ENCODE assay signal across 25 mouse cellular contexts in the genomic region with DNA sequence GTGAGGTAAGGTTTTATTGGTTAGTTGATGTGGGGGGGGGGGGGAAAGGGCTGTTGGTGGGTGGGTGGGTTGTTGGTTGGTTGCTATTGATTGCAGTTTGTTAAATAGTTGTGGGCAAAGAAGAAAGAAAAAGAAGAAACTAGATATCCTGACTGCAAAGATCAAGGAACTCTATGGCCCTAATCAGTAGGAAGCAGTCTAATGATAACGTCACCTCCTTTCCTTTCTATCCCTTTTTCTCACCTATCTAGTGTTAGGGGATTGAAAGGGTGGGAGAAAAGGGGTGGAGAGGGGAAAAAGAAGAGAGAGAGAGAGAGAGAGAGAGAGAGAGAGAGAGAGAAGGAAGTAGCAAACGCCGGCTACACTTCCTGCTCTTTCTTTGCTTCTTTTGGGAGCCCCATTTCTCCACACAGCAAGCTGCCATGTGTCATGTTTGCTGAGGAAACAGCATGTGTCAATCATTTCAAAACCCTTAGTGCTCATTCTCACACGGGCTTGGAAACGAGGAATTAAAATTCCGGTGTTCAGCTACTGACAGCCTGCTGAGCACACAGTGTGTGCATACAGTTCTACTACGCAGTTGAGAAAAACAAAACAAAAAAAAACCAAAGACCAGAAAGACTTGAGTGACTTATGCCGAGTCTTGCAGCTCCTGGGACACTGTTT. TPM values are rescaled to one million over a fixed set of nuclear protein-coding genes. Genes with fewer than 3 reads are reported as not detected.
A peak's percentile ranks its signal among the peaks of the same experiment; 100 is the strongest.
DNase-seq lines count a peak whose midpoint lies in the region; ATAC-seq and TF ChIP-seq lines count a peak whose summit lies in the region.
"Had no signal": no experiment of that assay in that cellular context is flagged by ENCODE, and none has a peak within 500 bp of the region (broad histone marks: within the 10 kb centered on the region; RNA-seq: fewer than 3 reads in every experiment).

No protein-coding gene starts in this region.

- H3K27ac ChIP-seq in forebrain, postnatal 0 days (ENCODE audit: low read depth, low read length): no peak overlapping the region
- no peak overlapping the region for H3K27ac ChIP-seq in forebrain, embryonic 16.5 days (ENCODE audit: low read length)
- H3K27ac ChIP-seq in MEL (ENCODE audit: control insufficient read depth, low read depth, low read length): peak overlapping the region; percentile 58
- H3K27ac ChIP-seq in midbrain, embryonic 13.5 days: no peak overlapping the region

- H3K9ac ChIP-seq in forebrain, postnatal 0 days: no peak overlapping the region
- no peak overlapping the region for H3K9ac ChIP-seq in forebrain, embryonic 16.5 days (replicated peaks; ENCODE audit: low read depth, low read length)
- no peak overlapping the region for H3K9ac ChIP-seq in MEL (ENCODE audit: control insufficient read depth, low read depth, low read length, poor library complexity, severe bottlenecking)
- H3K9ac ChIP-seq in midbrain, embryonic 13.5 days (replicated peaks): no peak overlapping the region

- H3K79me2 ChIP-seq in MEL (ENCODE audit: control insufficient read depth, insufficient read depth, low read length, poor library complexity): no peaks in the 10 kb centered on the region

- WGBS in forebrain, postnatal 0 days: 40% methylated on average over 8 of the region's 8 CpGs
- 54% methylated on average over 8 of the region's 8 CpGs for WGBS in forebrain, embryonic 16.5 days
- WGBS in midbrain, embryonic 13.5 days: 68% methylated on average over 8 of the region's 8 CpGs

- TF ChIP-seq RAD21 in MEL (IDR thresholded peaks at IDR 0.05; ENCODE audit: low read depth, low read length): no peak

- H3K9me3 ChIP-seq in forebrain, postnatal 0 days (ENCODE audit: low read length): no peaks in the 10 kb centered on the region
- H3K9me3 ChIP-seq in forebrain, embryonic 16.5 days (ENCODE audit: control insufficient read depth, low read length): no peaks in the 10 kb centered on the region
- H3K9me3 ChIP-seq in MEL (replicated peaks; ENCODE audit: insufficient read depth, low read length): no peaks in the 10 kb centered on the region
- H3K9me3 ChIP-seq in midbrain, embryonic 13.5 days: no peaks in the 10 kb centered on the region

- no peak overlapping the region for H3K4me3 ChIP-seq in forebrain, postnatal 0 days (ENCODE audit: low read depth, low read length)
- H3K4me3 ChIP-seq in forebrain, embryonic 16.5 days (replicated peaks; ENCODE audit: low read length): no peak overlapping the region
- H3K4me3 ChIP-seq in MEL (ENCODE audit: control insufficient read depth in 1 of 2, insufficient read depth in 1 of 2, low read depth in 2 of 2, low read length in 2 of 2): no peak overlapping the region
- H3K4me3 ChIP-seq in midbrain, embryonic 13.5 days (replicated peaks): no peak overlapping the region

- no peak for TF ChIP-seq POLR2A in MEL (IDR thresholded peaks at IDR 0.05; ENCODE audit: control insufficient read depth in 1 of 2, insufficient read depth in 1 of 2, low read depth in 1 of 2, low read length in 2 of 2, poor library complexity in 1 of 2)

- DNase-seq in forebrain, postnatal 0 days: peak; percentile 34
- peak; percentile 15 for DNase-seq in 416B (ENCODE audit: low read depth)
- DNase-seq in MEL (ENCODE audit: low read depth, low spot score): peak; percentile 50
- DNase-seq in thymus, adult 18-20 months: no peak
- DNase-seq: adrenal gland, adult 2 months; adrenal gland, adult 8-10 months; adrenal gland, postnatal 10 days; adrenal gland, postnatal 14 days; adrenal gland, postnatal 25 days; adrenal gland, postnatal 36 days; B cell, adult 2 months; cerebellum, adult 11 months; cerebellum, adult 11-12 months; cerebellum, adult 18-20 months; cerebellum, adult 2 months; cerebellum, adult 8-10 months had no signal

- ATAC-seq in forebrain, postnatal 0 days: peak; percentile 77
- ATAC-seq in forebrain, embryonic 16.5 days: no peak
- no peak for ATAC-seq in midbrain, embryonic 13.5 days
- ATAC-seq: activated CD4-positive, CD25-positive, alpha-beta regulatory T cell, adult 4 months; CD4-positive, CD25-positive, alpha-beta regulatory T cell, adult 4 months; Patski had no signal

- peak; percentile 82 to 84 for TF ChIP-seq EP300 in MEL (IDR thresholded peaks at IDR 0.05; ENCODE audit: low read depth in 1 of 2, low read length in 2 of 2)

- no peak for TF ChIP-seq CTCF in forebrain, postnatal 0 days (IDR thresholded peaks at IDR 0.05; ENCODE audit: low read depth)
- no peak for TF ChIP-seq CTCF in MEL (IDR thresholded peaks at IDR 0.05 in 2 of 3, conservative IDR thresholded peaks at IDR 0.05 in 1 of 3; ENCODE audit: control insufficient read depth in 1 of 3, insufficient read depth in 1 of 3, low read depth in 2 of 3, low read length in 3 of 3, poor library complexity in 1 of 3, severe bottlenecking in 1 of 3)

- no peaks in the 10 kb centered on the region for H3K4me1 ChIP-seq in forebrain, postnatal 0 days (ENCODE audit: insufficient read depth)
- H3K4me1 ChIP-seq in forebrain, embryonic 16.5 days (replicated peaks; ENCODE audit: control insufficient read depth, insufficient read depth, low read length): no peaks in the 10 kb centered on the region
- H3K4me1 ChIP-seq in MEL (ENCODE audit: control insufficient read depth in 1 of 2, insufficient read depth in 2 of 2, low read length in 2 of 2): peaks cover 0 to 3% of the 10 kb centered on the region in 2 experiments; a peak in 2 of 4 replicates
- 0 out of 2 replicates have a peak, but pooled peaks cover 5% of the 10 kb centered on the region for H3K4me1 ChIP-seq in midbrain, embryonic 13.5 days (replicated peaks)

- no peaks in the 10 kb centered on the region; the same call in 1 of the 2 replicates for H3K27me3 ChIP-seq in forebrain, postnatal 0 days (ENCODE audit: insufficient read depth, low read length)
- H3K27me3 ChIP-seq in forebrain, embryonic 16.5 days (replicated peaks; ENCODE audit: control insufficient read depth, insufficient read depth, low read length): no peaks in the 10 kb centered on the region
- no peaks in the 10 kb centered on the region for H3K27me3 ChIP-seq in MEL (ENCODE audit: control insufficient read depth in 1 of 2, insufficient read depth in 2 of 2, low read length in 2 of 2)
- H3K27me3 ChIP-seq in midbrain, embryonic 13.5 days: 0 out of 2 replicates have a peak, but pooled peaks cover 2% of the 10 kb centered on the region
- H3K27me3 ChIP-seq: CH12.LX had no signal

- no peak overlapping the region for H3K4me2 ChIP-seq in forebrain, postnatal 0 days (ENCODE audit: low read depth)
- no peak overlapping the region for H3K4me2 ChIP-seq in forebrain, embryonic 16.5 days (ENCODE audit: low read length)
- H3K4me2 ChIP-seq in midbrain, embryonic 13.5 days (replicated peaks): no peak overlapping the region

- no peaks in the 10 kb centered on the region for H3K36me3 ChIP-seq in forebrain, postnatal 0 days (ENCODE audit: insufficient read depth)
- H3K36me3 ChIP-seq in forebrain, embryonic 16.5 days (ENCODE audit: control insufficient read depth, insufficient read depth): no peaks in the 10 kb centered on the region
- H3K36me3 ChIP-seq in MEL (ENCODE audit: control insufficient read depth in 1 of 2, insufficient read depth in 2 of 2, low read length in 2 of 2): peaks cover 0 to 12% of the 10 kb centered on the region in 2 experiments; a peak in 2 of 4 replicates
- H3K36me3 ChIP-seq in midbrain, embryonic 13.5 days: no peaks in the 10 kb centered on the region
- H3K36me3 ChIP-seq: G1E had no signal

RNA-seq across cellular contexts. Expression of a gene that starts 10.6 kb away (rescaled TPM):
- 2.0 and 3.2 TPM in 2 replicates for total RNA-seq in forebrain, postnatal 0 days (2014; rRNA removed)
- 2.6 TPM in 2 replicates for polyA plus RNA-seq in forebrain, postnatal 0 days (2015; fragmentation: Nextera tagmentation; extraction: Ambion mirVana)
- polyA plus RNA-seq in forebrain, embryonic 16.5 days (2015; fragmentation: Nextera tagmentation; extraction: Ambion mirVana): 0.85 and 1.2 TPM in 2 replicates
- not detected in 2 replicates for total RNA-seq in MEL (2012; rRNA removed)
- not detected for polyA plus RNA-seq in MEL (2012; ENCODE audit: insufficient read depth in 1 of 2, insufficient read length in 2 of 2, low read depth in 1 of 2, low replicate concordance in 2 of 2, missing spikeins in 1 of 2)
- polyA plus RNA-seq in midbrain, embryonic 13.5 days (2015; fragmentation: Nextera tagmentation; extraction: Ambion mirVana): 2.9 and 4.0 TPM in 2 replicates
- total RNA-seq: CH12.LX had no signal
- polyA plus RNA-seq: activated CD4-positive, CD25-positive, alpha-beta regulatory T cell, adult 4 months; C2C12; CD4-positive, CD25-positive, alpha-beta regulatory T cell, adult 4 months had no signal

RNA-seq across cellular contexts. Expression of a gene that starts 19.3 kb away (rescaled TPM):
- not detected in 2 replicates for total RNA-seq in forebrain, postnatal 0 days (2014; rRNA removed)
- polyA plus RNA-seq in forebrain, postnatal 0 days (2015; fragmentation: Nextera tagmentation; extraction: Ambion mirVana): 0.52 and 0.76 TPM in 2 replicates
- polyA plus RNA-seq in forebrain, embryonic 16.5 days (2015; fragmentation: Nextera tagmentation; extraction: Ambion mirVana): 0.86 and 1.2 TPM in 2 replicates
- not detected in 2 replicates for total RNA-seq in MEL (2012; rRNA removed)
- under 1 TPM in 1 of 2 experiments, not detected in 1; 0.32 TPM for polyA plus RNA-seq in MEL (2012; ENCODE audit: insufficient read depth in 1 of 2, insufficient read length in 2 of 2, low read depth in 1 of 2, low replicate concordance in 2 of 2, missing spikeins in 1 of 2)
- 1.1 and 1.2 TPM in 2 replicates for polyA plus RNA-seq in midbrain, embryonic 13.5 days (2015; fragmentation: Nextera tagmentation; extraction: Ambion mirVana)
- total RNA-seq: adrenal gland, adult 18-20 months; adrenal gland, adult 2 months; adrenal gland, adult 8-10 months; adrenal gland, postnatal 10 days; adrenal gland, postnatal 14 days; adrenal gland, postnatal 25 days; adrenal gland, postnatal 36 days; CH12.LX; G1E had no signal
- polyA plus RNA-seq: activated CD4-positive, CD25-positive, alpha-beta regulatory T cell, adult 4 months; adrenal gland, adult 2 months; CD4-positive, CD25-positive, alpha-beta regulatory T cell, adult 4 months; cerebellum, adult 2 months; G1E had no signal

RNA-seq across cellular contexts. Expression of a gene that starts 19.5 kb away (rescaled TPM):
- 424 and 505 TPM in 2 replicates for total RNA-seq in forebrain, postnatal 0 days (2014; rRNA removed)
- polyA plus RNA-seq in forebrain, postnatal 0 days (2015; fragmentation: Nextera tagmentation; extraction: Ambion mirVana): 289 and 317 TPM in 2 replicates
- 287 and 291 TPM in 2 replicates for polyA plus RNA-seq in forebrain, embryonic 16.5 days (2015; fragmentation: Nextera tagmentation; extraction: Ambion mirVana)
- 319 and 353 TPM in 2 replicates for total RNA-seq in MEL (2012; rRNA removed)
- polyA plus RNA-seq in MEL (2012; ENCODE audit: insufficient read depth in 1 of 2, insufficient read length in 2 of 2, low read depth in 1 of 2, low replicate concordance in 2 of 2, missing spikeins in 1 of 2): 100 to 1,000 TPM; 310 to 764 TPM
- polyA plus RNA-seq in midbrain, embryonic 13.5 days (2015; fragmentation: Nextera tagmentation; extraction: Ambion mirVana): 272 and 282 TPM in 2 replicates

RNA-seq across cellular contexts. Expression of a gene that starts 53.0 kb away (rescaled TPM):
- total RNA-seq in forebrain, postnatal 0 days (2014; rRNA removed): 0.92 and 1.3 TPM in 2 replicates
- 0.54 and 1.2 TPM in 2 replicates for polyA plus RNA-seq in forebrain, postnatal 0 days (2015; fragmentation: Nextera tagmentation; extraction: Ambion mirVana)
- 1.5 and 1.6 TPM in 2 replicates for polyA plus RNA-seq in forebrain, embryonic 16.5 days (2015; fragmentation: Nextera tagmentation; extraction: Ambion mirVana)
- not detected in 2 replicates for total RNA-seq in MEL (2012; rRNA removed)
- polyA plus RNA-seq in MEL (2012; ENCODE audit: insufficient read depth in 1 of 2, insufficient read length in 2 of 2, low read depth in 1 of 2, low replicate concordance in 2 of 2, missing spikeins in 1 of 2): not detected
- 2.9 and 3.0 TPM in 2 replicates for polyA plus RNA-seq in midbrain, embryonic 13.5 days (2015; fragmentation: Nextera tagmentation; extraction: Ambion mirVana)
- polyA plus RNA-seq: G1E had no signal

RNA-seq across cellular contexts. Expression of a gene that starts 56.3 kb away (rescaled TPM):
- total RNA-seq in forebrain, postnatal 0 days (2014; rRNA removed): 2.2 and 3.0 TPM in 2 replicates
- 4.5 and 9.0 TPM in 2 replicates for polyA plus RNA-seq in forebrain, postnatal 0 days (2015; fragmentation: Nextera tagmentation; extraction: Ambion mirVana)
- 3.1 and 5.1 TPM in 2 replicates for polyA plus RNA-seq in forebrain, embryonic 16.5 days (2015; fragmentation: Nextera tagmentation; extraction: Ambion mirVana)
- total RNA-seq in MEL (2012; rRNA removed): not detected in 2 replicates
- polyA plus RNA-seq in MEL (2012; ENCODE audit: insufficient read depth in 1 of 2, insufficient read length in 2 of 2, low read depth in 1 of 2, low replicate concordance in 2 of 2, missing spikeins in 1 of 2): not detected
- polyA plus RNA-seq in midbrain, embryonic 13.5 days (2015; fragmentation: Nextera tagmentation; extraction: Ambion mirVana): 10.6 and 11.5 TPM in 2 replicates
- total RNA-seq: CH12.LX had no signal
- polyA plus RNA-seq: activated CD4-positive, CD25-positive, alpha-beta regulatory T cell, adult 4 months; C2C12; CD4-positive, CD25-positive, alpha-beta regulatory T cell, adult 4 months; G1E had no signal

Comparison
In these comparisons a context has a peak if more than half of its experiments do, and no peak if none do; other contexts are left out.
1. DNase-seq: peak in forebrain, postnatal 0 days (single experiment), 416B (single experiment) and MEL (single experiment); none in thymus, adult 18-20 months (0 of 2).